Comparison of ENCODE assay signal across 17 mouse cellular contexts in the genomic region with DNA sequence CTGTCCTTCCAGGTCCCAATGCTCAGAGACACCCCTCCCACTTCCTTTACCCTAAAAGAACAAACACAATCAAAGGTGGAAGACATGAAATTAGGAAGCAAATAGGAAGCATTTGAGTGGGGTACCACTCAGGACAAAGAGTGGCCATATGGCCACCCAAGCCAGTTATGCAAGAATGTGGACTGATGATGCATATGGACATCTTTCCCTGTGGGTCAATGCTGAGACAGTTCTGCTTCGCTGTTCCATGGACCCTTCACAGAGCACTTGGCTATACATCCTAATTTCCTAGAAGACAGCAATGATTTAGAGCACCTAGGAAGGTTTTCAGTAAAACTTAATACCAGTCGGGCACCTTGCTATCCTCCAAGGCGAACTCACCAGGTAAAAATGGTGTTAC. TPM values are rescaled to one million over a fixed set of nuclear protein-coding genes. Genes with fewer than 3 reads are reported as not detected.
DNase-seq lines count a peak whose midpoint lies in the region; ATAC-seq and TF ChIP-seq lines count a peak whose summit lies in the region.
"Had no signal": no experiment of that assay in that cellular context is flagged by ENCODE, and none has a peak within 500 bp of the region (broad histone marks: within the 10 kb centered on the region; RNA-seq: fewer than 3 reads in every experiment).

No protein-coding gene starts in this region.

- no peak for TF ChIP-seq CTCF in liver, postnatal 0 days (IDR thresholded peaks at IDR 0.05; ENCODE audit: low read depth)
- TF ChIP-seq CTCF in CH12.LX (conservative IDR thresholded peaks at IDR 0.05 in 1 of 2, IDR thresholded peaks at IDR 0.05 in 1 of 2; ENCODE audit: low read depth in 2 of 2, low read length in 2 of 2): no peak
- TF ChIP-seq CTCF in bone marrow macrophage, adult 2 months (IDR thresholded peaks at IDR 0.05; ENCODE audit: low read depth, low read length): no peak

- TF ChIP-seq EP300 in liver, postnatal 0 days (IDR thresholded peaks at IDR 0.05; ENCODE audit: low read depth): no peak
- no peak for TF ChIP-seq EP300 in CH12.LX (IDR thresholded peaks at IDR 0.05; ENCODE audit: low read length)

- dilution Hi-C loops in CH12.LX (cut with MboI; ENCODE audit: extremely low pct_ligation_motif_present, extremely low pct_unique_long_range_greater_than_20kb, low sequenced_read_pairs): no loop called here

- H3K27me3 ChIP-seq in liver, postnatal 0 days (ENCODE audit: insufficient read depth, low read length): no peaks in the 10 kb centered on the region
- H3K27me3 ChIP-seq in liver, embryonic 11.5 days (replicated peaks; ENCODE audit: control insufficient read depth, insufficient read depth, low read length): no peaks in the 10 kb centered on the region
- H3K27me3 ChIP-seq in CH12.LX (replicated peaks) (no peaks in the 10 kb centered on the region), myocyte (ENCODE audit: control insufficient read depth, insufficient read depth, insufficient read length) (no peaks in the 10 kb centered on the region)
- H3K27me3 ChIP-seq: heart, embryonic 12.5 days had no signal

- H3K27ac ChIP-seq in liver, postnatal 0 days (ENCODE audit: low read depth): no peak overlapping the region
- H3K27ac ChIP-seq in liver, embryonic 11.5 days (ENCODE audit: low read depth, low read length): no peak overlapping the region
- peak overlapping the region; percentile 90 for H3K27ac ChIP-seq in CH12.LX (ENCODE audit: insufficient read depth, low read depth)
- H3K27ac ChIP-seq in bone marrow macrophage, adult 2 months (ENCODE audit: insufficient read depth, low read depth, low read length): no peak overlapping the region
- H3K27ac ChIP-seq: embryonic facial prominence, embryonic 10.5 days; forebrain, embryonic 15.5 days had no signal

- peaks cover 63% of the 10 kb centered on the region for H3K79me2 ChIP-seq in CH12.LX (replicated peaks; ENCODE audit: control insufficient read depth, extremely low read depth, insufficient read depth, poor library complexity, severe bottlenecking)
- peaks cover 49% of the 10 kb centered on the region for H3K79me2 ChIP-seq in myocyte (ENCODE audit: control insufficient read depth, insufficient read depth)

- peaks cover 49% of the 10 kb centered on the region for H3K4me1 ChIP-seq in liver, postnatal 0 days (ENCODE audit: insufficient read depth)
- no peaks in the 10 kb centered on the region; the same call in 1 of the 2 replicates for H3K4me1 ChIP-seq in liver, embryonic 11.5 days (replicated peaks; ENCODE audit: control insufficient read depth, insufficient read depth, low read length)
- peaks cover 0 to 13% of the 10 kb centered on the region in 2 experiments; a peak in 2 of 4 replicates for H3K4me1 ChIP-seq in CH12.LX (ENCODE audit: control insufficient read depth in 1 of 2, insufficient read depth in 2 of 2)
- H3K4me1 ChIP-seq in bone marrow macrophage, adult 2 months (ENCODE audit: control insufficient read depth, insufficient read depth, low read length): peaks cover 41% of the 10 kb centered on the region

- no peak for TF ChIP-seq POLR2A in CH12.LX (IDR thresholded peaks at IDR 0.05; ENCODE audit: low read depth, low read length)
- TF ChIP-seq POLR2A in bone marrow macrophage, adult 2 months (IDR thresholded peaks at IDR 0.05; ENCODE audit: borderline replicate concordance, low read depth, low read length): no peak
- no peak for TF ChIP-seq POLR2A in myocyte (IDR thresholded peaks at IDR 0.05; ENCODE audit: insufficient read length, low read depth)

- H3K36me3 ChIP-seq in liver, postnatal 0 days (replicated peaks; ENCODE audit: insufficient read depth, low read length): peaks cover 13% of the 10 kb centered on the region; the same call in 1 of the 2 replicates
- H3K36me3 ChIP-seq in liver, embryonic 11.5 days (ENCODE audit: control insufficient read depth, insufficient read depth, low read length): no peaks in the 10 kb centered on the region
- H3K36me3 ChIP-seq in CH12.LX (replicated peaks in 1 of 2; ENCODE audit: control insufficient read depth in 1 of 2, insufficient read depth in 1 of 2, low read length in 1 of 2): peaks cover 27 to 35% of the 10 kb centered on the region in 2 experiments
- H3K36me3 ChIP-seq in myocyte (ENCODE audit: control insufficient read depth, insufficient read depth): peaks cover under 1% of the 10 kb centered on the region
- H3K36me3 ChIP-seq: embryonic facial prominence, embryonic 10.5 days; forebrain, embryonic 15.5 days had no signal

- H3K4me3 ChIP-seq in liver, postnatal 0 days (ENCODE audit: low read depth, low read length): no peak overlapping the region
- no peak overlapping the region for H3K4me3 ChIP-seq in liver, embryonic 11.5 days (ENCODE audit: low read depth, low read length)
- H3K4me3 ChIP-seq in CH12.LX (replicated peaks in 1 of 3; ENCODE audit: low read depth in 2 of 3, low read length in 2 of 3, poor library complexity in 1 of 3) (peak overlapping the region; percentile 96 to 99 (median 99)), myocyte (peak overlapping the region; percentile 71)
- H3K4me3 ChIP-seq in bone marrow macrophage, adult 2 months (ENCODE audit: insufficient read depth, low read length): 0 out of 2 replicates have a peak overlapping the region, but pooled peaks have one; percentile 6
- H3K4me3 ChIP-seq: embryonic facial prominence, embryonic 10.5 days; forebrain, embryonic 15.5 days; heart, embryonic 12.5 days had no signal

- 0 out of 2 replicates have a peak overlapping the region, but pooled peaks have one; percentile 98 for H3K4me2 ChIP-seq in liver, postnatal 0 days (ENCODE audit: low read depth, low read length)
- H3K4me2 ChIP-seq in liver, embryonic 11.5 days: no peak overlapping the region
- peak overlapping the region; percentile 92 for H3K4me2 ChIP-seq in CH12.LX (ENCODE audit: insufficient read depth, low read depth, poor library complexity, severe bottlenecking)
- peak overlapping the region; percentile 77 for H3K4me2 ChIP-seq in myocyte (ENCODE audit: low read depth)
- H3K4me2 ChIP-seq: forebrain, embryonic 15.5 days; heart, embryonic 12.5 days had no signal

- no peak overlapping the region for H3K9ac ChIP-seq in liver, postnatal 0 days (replicated peaks)
- H3K9ac ChIP-seq in liver, embryonic 11.5 days (ENCODE audit: low read depth, low read length): no peak overlapping the region
- H3K9ac ChIP-seq in CH12.LX (ENCODE audit: insufficient read depth, low read depth): peak overlapping the region; percentile 87
- H3K9ac ChIP-seq: forebrain, embryonic 15.5 days; heart, embryonic 12.5 days had no signal

- no peak for DNase-seq in liver, postnatal 0 days
- DNase-seq in liver, embryonic 11.5 days (ENCODE audit: low spot score): no peak
- no peak for DNase-seq in CH12.LX (ENCODE audit: extremely low read depth)
- DNase-seq in yolk sac, embryonic 10.5 days (ENCODE audit: low spot score): no peak
- DNase-seq in cerebellum, postnatal 14 days: no peak
- DNase-seq: adrenal gland, postnatal 10 days; cerebellum, adult 18-20 months; cerebellum, adult 9-11 months; gastrocnemius, postnatal 14 days; heart, postnatal 36 days; kidney, adult 11 months had no signal

- H3K9me3 ChIP-seq in liver, postnatal 0 days (ENCODE audit: low read length): no peaks in the 10 kb centered on the region
- no peaks in the 10 kb centered on the region for H3K9me3 ChIP-seq in liver, embryonic 11.5 days (ENCODE audit: control insufficient read depth, low read length)
- no peaks in the 10 kb centered on the region for H3K9me3 ChIP-seq in CH12.LX (replicated peaks; ENCODE audit: low read length)
- H3K9me3 ChIP-seq: embryonic facial prominence, embryonic 10.5 days; forebrain, embryonic 15.5 days; heart, embryonic 12.5 days had no signal

- ATAC-seq in liver, postnatal 0 days: no peak
- no peak for ATAC-seq in liver, embryonic 11.5 days (replicated peaks; ENCODE audit: low FRiP score)
- ATAC-seq: forebrain, embryonic 15.5 days; hindbrain, embryonic 16.5 days had no signal

- no peak overlapping the region for H3ac ChIP-seq in myocyte (ENCODE audit: control insufficient read depth, insufficient read length)

- TF ChIP-seq RAD21 in CH12.LX (IDR thresholded peaks at IDR 0.05; ENCODE audit: low read depth, low read length): no peak

- WGBS in liver, postnatal 0 days (ENCODE audit: insufficient replicate concordance): 90% methylated on average over 3 of the region's 3 CpGs
- 74% methylated on average over 3 of the region's 3 CpGs for WGBS in liver, embryonic 11.5 days

- in situ Hi-C loops in CH12.LX (cut with MboI; ENCODE audit: low pct_ligation_motif_present, low pct_unique_long_range_greater_than_20kb, low sequenced_read_pairs): no loop called here

TF ChIP-seq in CH12.LX, 34 proteins besides CTCF, POLR2A, EP300 and RAD21 (continues in another document):
- no peak for TF ChIP-seq UBTF (IDR thresholded peaks at IDR 0.05; ENCODE audit: low read depth, low read length)
- no peak for TF ChIP-seq TBP (conservative IDR thresholded peaks at IDR 0.05; ENCODE audit: low read depth, low read length)
- TF ChIP-seq MYC (IDR thresholded peaks at IDR 0.05; ENCODE audit: low read depth, low read length): no peak
- TF ChIP-seq JUND (conservative IDR thresholded peaks at IDR 0.05; ENCODE audit: low read depth, low read length): no peak
- no peak for TF ChIP-seq GABPA (IDR thresholded peaks at IDR 0.05; ENCODE audit: insufficient replicate concordance, low read depth, low read length)
- TF ChIP-seq USF1 (IDR thresholded peaks at IDR 0.05; ENCODE audit: low read depth, low read length): no peak
- TF ChIP-seq MXI1 (IDR thresholded peaks at IDR 0.05; ENCODE audit: low read depth, low read length): no peak
- TF ChIP-seq HCFC1 (IDR thresholded peaks at IDR 0.05; ENCODE audit: low read depth, low read length): no peak

TF ChIP-seq in myocyte, 11 proteins besides CTCF, POLR2A, EP300 and RAD21 (continues in another document):
- TF ChIP-seq TCF3 (IDR thresholded peaks at IDR 0.05; ENCODE audit: insufficient read length, low read depth) (no peak), MYOD1 (IDR thresholded peaks at IDR 0.05; ENCODE audit: control insufficient read depth in 1 of 3, insufficient read length in 2 of 3, low read depth in 2 of 3) (no peak), USF1 (IDR thresholded peaks at IDR 0.05; ENCODE audit: low read depth) (no peak), E2F4 (IDR thresholded peaks at IDR 0.05; ENCODE audit: insufficient read depth) (no peak), MYOG (IDR thresholded peaks at IDR 0.05; ENCODE audit: control insufficient read depth in 1 of 3, insufficient read depth in 1 of 3, insufficient read length in 2 of 3, low read depth in 2 of 3) (no peak), MAX (IDR thresholded peaks at IDR 0.05; ENCODE audit: low read depth) (no peak), TCF12 (IDR thresholded peaks at IDR 0.05; ENCODE audit: insufficient read depth, poor library complexity, severe bottlenecking) (no peak)

RNA-seq across cellular contexts. Expression of a gene that starts 2.8 kb away (rescaled TPM):
- 0.89 and 1.3 TPM in 2 replicates for polyA plus RNA-seq in liver, postnatal 0 days (2015; fragmentation: Nextera tagmentation; extraction: Ambion mirVana)
- 0.81 and 1.3 TPM in 2 replicates for polyA plus RNA-seq in liver, embryonic 11.5 days (2014; fragmentation: Nextera tagmentation; extraction: Ambion mirVana)
- total RNA-seq in CH12.LX (2012; rRNA removed) (65.3 and 95.3 TPM in 2 replicates), CH12.LX (2014; rRNA removed) (38.8 and 51.7 TPM in 2 replicates)
- polyA plus RNA-seq in CH12.LX (2012; ENCODE audit: insufficient read length, low read depth) (21.4 and 24.6 TPM in 2 replicates), myocyte (2012; fragmentation: generic; extraction: Trizol) (8.0 TPM)
- 17.3 and 19.3 TPM in 2 replicates for polyA plus RNA-seq in bone marrow macrophage, adult 2 months (2012; ENCODE audit: insufficient read depth, insufficient read length, missing spikeins)

Comparison
In these comparisons a context has a peak if more than half of its experiments do, and no peak if none do; other contexts are left out.
1. H3K4me3 ChIP-seq: peak in CH12.LX (3 of 3), bone marrow macrophage, adult 2 months (single experiment) and myocyte (single experiment); none in liver, postnatal 0 days (single experiment) and liver, embryonic 11.5 days (single experiment).